Mouse (Mus musculus) hindbrain, embryonic 12.5 days (tissue): ENCODE data around the gene Zfp839. TPM values are rescaled to one million over a fixed set of nuclear protein-coding genes. Genes with fewer than 3 reads are reported as not detected.

Experiments
- ATAC-seq: fragments of 200-750 bp; cut with Nextera tagmentation; 2 replicates; pipeline ENCODE4 v1.8.0; 2017; ENCODE audit warnings: moderate TSS enrichment; ENCODE audit not compliant: low FRiP score
- H3K27ac ChIP-seq: fragments of 300-500 bp; sonication (generic); 2 replicates; pipeline ENCODE4 v1.5.1; 2016; ENCODE audit warnings: mild to moderate bottlenecking
- H3K27me3 ChIP-seq: fragments of 300-500 bp; sonication (generic); 2 replicates; pipeline ENCODE4 v1.6.1; 2016; ENCODE audit warnings: mild to moderate bottlenecking
- H3K36me3 ChIP-seq: fragments of 300-500 bp; sonication (generic); 2 replicates; pipeline ENCODE4 v1.6.1; 2016; ENCODE audit warnings: mild to moderate bottlenecking
- H3K4me1 ChIP-seq: fragments of 300-500 bp; sonication (generic); 2 replicates; pipeline ENCODE4 v1.6.1; 2016
- H3K4me2 ChIP-seq: fragments of 300-500 bp; sonication (generic); replicated peaks from 2 replicates; pipeline ENCODE4 v1.6.1; 2016; ENCODE audit warnings: mild to moderate bottlenecking
- H3K4me3 ChIP-seq: fragments of 300-500 bp; sonication (generic); 2 replicates; pipeline ENCODE4 v1.5.1; 2016; ENCODE audit warnings: mild to moderate bottlenecking
- H3K9ac ChIP-seq: fragments of 300-500 bp; sonication (generic); 2 replicates; pipeline ENCODE4 v1.6.1; 2016; ENCODE audit warnings: mild to moderate bottlenecking, moderate library complexity
- H3K9me3 ChIP-seq: fragments of 300-500 bp; sonication (generic); replicated peaks from 2 replicates; pipeline ENCODE4 v1.6.1; 2016; ENCODE audit warnings: mild to moderate bottlenecking
- WGBS: fragments of 180-500 bp; shearing (Covaris S2); methylation state at CpG from one replicate; pipeline ENCODE4 v1.1.7; 2016; 5-methylcytosine and 5-hydroxymethylcytosine counted together
- polyA plus RNA-seq: library from polyadenylated mRNA; unstranded; fragments of >200 nt; fragmentation: Nextera tagmentation; extraction: Ambion mirVana; gene quantifications from 2 replicates; pipeline ENCODE4 v1.2.1, GENCODE M21; 2016

Gene Zfp839
- polyA plus RNA-seq = 6.3 and 6.9 TPM in 2 replicates

DNA sequence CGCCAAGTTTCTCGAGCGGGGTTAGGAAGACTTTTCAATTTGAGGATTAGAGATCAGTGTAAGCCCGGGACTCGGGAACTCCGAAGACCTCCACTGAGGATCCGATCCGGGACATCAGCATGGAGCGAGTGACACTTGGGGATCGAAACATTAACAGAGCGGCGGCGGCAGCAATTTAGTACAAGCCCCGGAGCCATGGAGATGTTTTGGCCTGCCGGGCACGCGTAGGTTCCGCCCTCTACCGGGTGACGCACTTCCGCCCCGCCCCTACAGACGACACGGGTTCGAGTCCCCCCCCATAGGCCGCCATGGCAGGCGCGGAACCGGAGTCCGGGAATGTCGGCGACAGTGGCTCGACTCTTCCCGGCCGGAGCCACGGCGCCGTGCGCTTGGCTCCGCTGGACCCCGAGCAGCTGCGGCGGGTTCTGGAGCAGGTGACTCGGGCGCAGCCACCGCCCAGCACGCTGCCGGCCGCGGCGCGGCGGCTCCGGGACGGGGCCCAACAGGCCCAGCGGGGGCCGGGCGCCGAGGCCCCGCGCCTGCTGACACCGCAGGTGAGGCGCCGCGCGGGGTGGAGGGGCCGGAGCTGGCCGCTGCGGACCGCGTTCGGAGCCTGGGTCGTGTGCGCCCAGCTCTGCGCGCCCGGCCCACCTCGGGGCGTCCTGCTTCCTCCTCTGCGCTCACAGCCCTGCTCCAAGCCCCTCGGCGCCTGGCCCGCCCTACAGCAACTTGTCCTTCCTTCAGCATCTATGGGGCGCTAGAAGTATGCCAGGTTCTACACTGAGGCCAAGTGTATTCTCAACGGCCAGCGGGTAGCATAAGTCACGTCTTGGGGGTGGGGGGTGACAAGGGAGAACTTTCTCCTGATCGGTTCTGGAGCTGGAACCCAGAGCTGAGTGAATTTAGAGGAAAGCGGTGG is at the start of gene Zfp839:
Gene Zfp839, plus strand, starts transcription at position 244 of the 919 bp plus-strand sequence.
- under 1% methylated on average over 70 of the region's 89 CpGs for WGBS

DNA sequence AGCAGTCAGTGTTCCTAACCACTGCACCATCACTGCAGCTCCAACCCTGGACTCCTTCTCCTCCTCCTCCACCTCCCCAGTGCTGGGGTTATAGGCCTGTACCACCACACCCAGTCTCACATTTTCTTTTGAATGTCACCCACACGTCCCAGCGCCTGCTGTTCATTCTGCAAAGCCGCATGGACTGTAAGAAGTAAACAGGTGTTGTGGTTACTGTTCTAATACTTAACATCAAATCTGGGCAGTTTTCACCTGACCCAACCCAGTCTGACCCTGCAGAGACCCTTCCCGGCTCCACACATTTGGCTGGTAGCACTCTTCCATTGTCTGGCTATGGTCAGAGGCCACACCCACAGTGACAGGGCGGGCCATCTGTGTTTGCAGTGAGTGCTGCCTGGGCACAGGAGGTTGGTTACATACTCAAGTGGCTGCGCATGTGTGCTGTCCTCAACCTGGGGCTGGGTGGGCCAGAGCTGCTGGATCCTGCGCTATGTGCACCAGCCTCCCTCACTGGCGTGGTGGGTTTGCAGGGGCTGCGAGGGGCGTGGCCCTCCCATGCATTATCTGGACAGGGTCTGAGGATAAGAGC is 48.1 kb upstream of the Zfp839 start:
- Histone ChIP-seq H3K27ac (no peak overlapping the region), H3K9ac (0 out of 2 replicates have a peak overlapping the region, but pooled peaks have one; percentile 23), H3K4me2 (no peak overlapping the region), H3K4me1 (peaks cover 10% of the 10 kb centered on the region), H3K36me3 (peaks cover 35% of the 10 kb centered on the region), H3K4me3 (no peak overlapping the region), H3K9me3 (no peaks in the 10 kb centered on the region), H3K27me3 (no peaks in the 10 kb centered on the region)
- 85% methylated on average over 10 of the region's 10 CpGs for WGBS
- no peak for ATAC-seq

More for the DNA sequence above, at the start of gene Zfp839:
- Histone ChIP-seq H3K9me3 (no peaks in the 10 kb centered on the region), H3K4me1 (peaks cover 17% of the 10 kb centered on the region), H3K36me3 (peaks cover 4% of the 10 kb centered on the region), H3K9ac (peak within 1 kb of the TSS; percentile 93), H3K27me3 (peaks cover 20% of the 10 kb centered on the region), H3K4me3 (peak within 1 kb of the TSS; percentile 96), H3K4me2 (peak within 1 kb of the TSS; percentile 71), H3K27ac (peak within 1 kb of the TSS; percentile 70)
- peak; percentile 80 for ATAC-seq

DNA sequence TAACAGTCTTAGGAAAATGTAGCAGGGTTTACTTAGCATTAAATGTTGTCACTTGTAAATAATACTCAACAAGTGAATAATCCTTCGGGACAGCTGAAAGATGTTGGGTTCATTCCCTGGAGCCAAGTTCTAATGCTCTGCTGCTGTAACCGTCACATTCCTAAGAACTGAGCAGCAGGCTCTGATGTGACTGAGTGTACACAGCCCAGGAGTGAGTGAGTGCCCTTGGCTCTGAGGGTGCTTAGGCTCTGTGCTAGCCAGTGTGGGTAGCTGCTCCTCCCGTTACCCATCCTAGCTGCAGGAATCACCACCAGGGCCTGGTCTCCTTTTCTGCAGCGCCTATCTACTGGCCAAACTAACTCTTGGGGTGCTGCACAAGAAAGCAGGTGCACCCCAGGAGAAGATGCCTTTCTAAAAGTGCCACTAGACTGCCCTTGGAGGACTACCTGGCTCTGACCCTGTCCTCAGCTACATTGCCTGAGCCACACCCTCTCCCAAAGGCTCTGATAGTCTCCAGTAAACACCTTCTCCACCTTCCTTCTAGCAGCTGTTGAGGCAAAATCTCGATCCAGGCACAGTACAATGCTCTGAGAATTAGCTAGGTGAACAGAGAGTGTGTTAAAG is 47.3 kb upstream of the Zfp839 start:
- Histone ChIP-seq H3K4me1 (peaks cover 10% of the 10 kb centered on the region), H3K27ac (no peak overlapping the region), H3K9ac (no peak overlapping the region), H3K4me2 (no peak overlapping the region), H3K9me3 (no peaks in the 10 kb centered on the region), H3K27me3 (no peaks in the 10 kb centered on the region), H3K4me3 (no peak overlapping the region), H3K36me3 (peaks cover 41% of the 10 kb centered on the region)
- ATAC-seq = no peak
- 87% methylated on average over 5 of the region's 5 CpGs for WGBS

DNA sequence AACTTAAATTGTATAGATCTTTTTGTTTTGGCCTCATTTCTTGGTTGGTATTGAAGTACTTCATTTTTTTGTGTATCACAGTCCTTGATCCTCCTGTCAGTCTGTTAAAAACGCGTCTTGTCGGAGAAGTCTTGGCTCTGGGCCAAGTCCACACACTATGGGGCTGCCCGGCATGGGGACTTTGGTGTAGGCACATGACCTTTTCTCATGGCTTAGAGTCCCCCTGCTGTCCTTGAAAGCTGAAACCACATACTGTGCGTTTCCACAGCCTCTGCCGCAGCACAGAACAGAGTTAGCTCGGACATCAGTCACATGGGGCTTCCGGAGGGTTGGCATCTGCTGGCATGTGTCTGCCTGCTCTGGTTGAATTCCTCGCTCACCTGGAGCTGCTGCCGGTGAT is 45.8 kb upstream of the Zfp839 start:
- H3K4me2 ChIP-seq = no peak overlapping the region

DNA sequence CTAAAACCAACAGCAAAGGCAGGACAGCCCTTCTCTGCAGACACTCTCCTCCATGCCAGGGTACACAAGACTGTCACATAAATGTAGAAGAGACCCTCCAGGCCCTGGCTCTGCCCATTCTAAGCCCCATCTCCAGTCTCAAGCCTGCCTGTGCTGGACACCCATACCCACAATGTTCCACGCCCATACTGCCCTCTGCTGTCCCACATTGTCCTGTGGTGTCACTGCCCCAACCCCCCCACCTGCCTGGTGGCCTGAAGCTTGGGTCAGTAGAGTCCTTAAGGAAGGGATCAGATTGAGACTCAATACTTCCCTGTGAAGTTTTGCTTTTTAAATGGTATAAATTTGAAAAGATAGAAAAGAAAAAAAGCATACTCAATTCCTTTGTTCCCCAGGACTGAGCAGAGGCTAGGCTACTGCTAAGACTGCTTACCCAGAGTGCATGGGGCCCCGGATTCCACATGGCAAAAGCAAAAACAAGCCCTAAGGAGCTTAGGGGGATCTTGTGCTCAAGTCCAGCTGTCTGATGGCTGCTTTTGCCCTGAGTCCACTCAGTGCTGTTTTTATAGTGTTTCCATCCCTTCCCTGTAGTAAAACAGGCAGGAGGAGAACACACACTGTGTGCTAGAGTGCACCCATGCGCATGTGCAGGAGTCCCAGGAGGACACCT is 43.6 kb upstream of the Zfp839 start:
- Histone ChIP-seq H3K4me2 (no peak overlapping the region), H3K27ac (no peak overlapping the region), H3K4me1 (peaks cover 10% of the 10 kb centered on the region), H3K36me3 (peaks cover 43% of the 10 kb centered on the region), H3K4me3 (no peak overlapping the region), H3K9ac (no peak overlapping the region; the same call in 1 of the 2 replicates), H3K27me3 (no peaks in the 10 kb centered on the region), H3K9me3 (no peaks in the 10 kb centered on the region)
- 63% methylated on average over 3 of the region's 3 CpGs for WGBS
- ATAC-seq = no peak

More for the DNA sequence above, 45.8 kb upstream of the Zfp839 start:
- H3K9ac ChIP-seq = no peak overlapping the region
- H3K9me3 ChIP-seq = no peaks in the 10 kb centered on the region
- 25% methylated on average over 10 of the region's 10 CpGs for WGBS
- peak; percentile 56 for ATAC-seq
- no peak overlapping the region for H3K27ac ChIP-seq
- peaks cover 10% of the 10 kb centered on the region for H3K4me1 ChIP-seq
- H3K27me3 ChIP-seq = no peaks in the 10 kb centered on the region
- H3K4me3 ChIP-seq = no peak overlapping the region
- H3K36me3 ChIP-seq = peaks cover 38% of the 10 kb centered on the region

DNA sequence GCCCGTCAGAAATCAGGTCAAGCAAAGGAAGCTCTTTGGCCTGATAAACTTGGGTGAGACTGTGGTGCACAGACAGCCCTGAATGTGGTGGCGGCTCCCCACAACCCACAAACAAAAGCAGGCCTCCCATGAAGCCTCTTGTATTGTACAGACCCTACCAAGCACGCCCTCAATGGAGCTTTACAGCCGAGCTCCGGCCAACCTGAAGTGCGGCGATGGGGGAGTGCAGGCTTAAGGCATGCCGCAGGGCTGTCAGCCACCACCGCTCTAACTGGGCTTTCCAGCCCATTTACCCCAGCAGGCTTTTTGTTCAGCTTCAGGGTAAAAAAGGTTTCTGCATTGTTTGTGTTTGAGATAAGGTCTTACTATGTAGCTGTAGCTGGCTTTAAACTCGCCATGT is 41.6 kb upstream of the Zfp839 start:
- H3K27ac ChIP-seq = no peak overlapping the region
- WGBS = 32% methylated on average over 10 of the region's 10 CpGs
- ATAC-seq = no peak

DNA sequence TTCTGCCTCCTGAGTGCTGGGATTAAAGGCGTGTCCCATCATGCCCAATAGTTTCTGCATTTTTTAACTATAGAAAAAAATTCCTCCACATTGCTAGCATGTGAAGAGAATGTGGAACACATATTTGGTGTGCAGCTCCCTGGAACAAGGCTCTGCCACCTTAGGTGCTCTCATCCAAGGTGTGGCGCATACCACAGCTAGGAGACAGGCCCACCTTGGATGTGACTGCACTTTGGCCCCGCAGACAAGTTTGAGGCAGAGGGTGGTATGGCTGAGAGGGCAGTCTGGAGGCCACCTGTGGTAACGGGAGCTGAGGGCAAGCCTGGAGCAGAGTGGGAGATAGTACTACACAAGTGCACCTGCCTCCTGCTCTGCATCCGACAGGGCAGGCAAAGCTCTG is 41.2 kb upstream of the Zfp839 start:
- WGBS = 82% methylated on average over 5 of the region's 5 CpGs
- peaks cover 56% of the 10 kb centered on the region for H3K36me3 ChIP-seq
- no peaks in the 10 kb centered on the region for H3K9me3 ChIP-seq
- no peaks in the 10 kb centered on the region for H3K27me3 ChIP-seq
- H3K27ac ChIP-seq = no peak overlapping the region
- peaks cover 10% of the 10 kb centered on the region for H3K4me1 ChIP-seq
- H3K4me2 ChIP-seq = no peak overlapping the region
- ATAC-seq = no peak
- H3K9ac ChIP-seq = no peak overlapping the region
- H3K4me3 ChIP-seq = no peak overlapping the region

More for the DNA sequence above, 41.6 kb upstream of the Zfp839 start:
- Histone ChIP-seq H3K4me2 (no peak overlapping the region), H3K4me3 (no peak overlapping the region), H3K36me3 (peaks cover 54% of the 10 kb centered on the region), H3K4me1 (peaks cover 10% of the 10 kb centered on the region), H3K9me3 (no peaks in the 10 kb centered on the region), H3K27me3 (no peaks in the 10 kb centered on the region), H3K9ac (no peak overlapping the region)

DNA sequence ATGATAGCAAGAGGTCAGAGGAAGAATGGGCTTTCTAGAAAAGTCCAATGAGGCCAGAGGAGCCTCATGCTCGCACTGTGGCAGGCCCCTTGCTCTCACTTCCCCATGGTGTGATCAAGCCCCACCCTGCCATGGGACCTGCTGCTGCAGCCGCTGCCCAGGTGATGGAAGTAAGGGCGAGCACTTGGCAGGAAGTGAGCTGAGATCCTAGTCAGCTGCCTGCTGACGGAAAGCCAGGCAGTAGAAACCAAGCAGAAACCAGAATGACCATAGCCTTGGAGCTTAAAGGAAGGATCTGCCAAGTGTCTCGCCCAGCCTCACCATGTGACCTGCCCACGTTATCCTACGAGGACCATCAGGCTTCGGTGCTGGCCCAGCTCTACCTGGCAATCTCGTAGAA is 36.9 kb upstream of the Zfp839 start:
- Histone ChIP-seq H3K27ac (no peak overlapping the region), H3K9ac (no peak overlapping the region), H3K4me2 (no peak overlapping the region), H3K27me3 (no peaks in the 10 kb centered on the region), H3K9me3 (no peaks in the 10 kb centered on the region), H3K4me3 (no peak overlapping the region), H3K4me1 (no peaks in the 10 kb centered on the region; the same call in 1 of the 2 replicates), H3K36me3 (peaks cover 33% of the 10 kb centered on the region)
- WGBS = 94% methylated on average over 9 of the region's 9 CpGs
- no peak for ATAC-seq

DNA sequence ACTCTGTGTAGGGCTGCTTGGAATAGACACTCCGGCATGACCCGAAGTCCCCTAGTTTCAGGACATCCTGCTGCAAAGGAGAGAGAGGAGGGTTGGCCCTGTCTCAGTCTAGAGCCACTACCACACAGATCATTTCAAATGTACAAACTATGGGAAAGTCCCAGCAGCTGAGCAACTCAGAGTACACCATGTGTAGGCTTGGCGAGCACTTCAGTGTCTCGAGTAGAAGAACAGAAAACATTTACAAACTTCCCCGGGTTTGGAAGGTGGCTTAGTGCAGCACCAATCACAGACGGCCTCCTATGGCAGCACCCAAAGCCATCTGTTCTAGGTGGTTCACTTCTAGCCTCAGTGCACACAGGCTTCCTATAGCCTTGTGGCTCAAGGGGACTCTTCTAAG is 36.4 kb upstream of the Zfp839 start:
- no peak for ATAC-seq
- no peaks in the 10 kb centered on the region for H3K9me3 ChIP-seq
- H3K9ac ChIP-seq = no peak overlapping the region
- no peak overlapping the region for H3K27ac ChIP-seq
- 92% methylated on average over 6 of the region's 6 CpGs for WGBS
- H3K36me3 ChIP-seq = peaks cover 33% of the 10 kb centered on the region
- H3K4me1 ChIP-seq = no peaks in the 10 kb centered on the region; the same call in 1 of the 2 replicates
- H3K4me3 ChIP-seq = no peak overlapping the region
- H3K4me2 ChIP-seq = no peak overlapping the region
- H3K27me3 ChIP-seq = no peaks in the 10 kb centered on the region

DNA sequence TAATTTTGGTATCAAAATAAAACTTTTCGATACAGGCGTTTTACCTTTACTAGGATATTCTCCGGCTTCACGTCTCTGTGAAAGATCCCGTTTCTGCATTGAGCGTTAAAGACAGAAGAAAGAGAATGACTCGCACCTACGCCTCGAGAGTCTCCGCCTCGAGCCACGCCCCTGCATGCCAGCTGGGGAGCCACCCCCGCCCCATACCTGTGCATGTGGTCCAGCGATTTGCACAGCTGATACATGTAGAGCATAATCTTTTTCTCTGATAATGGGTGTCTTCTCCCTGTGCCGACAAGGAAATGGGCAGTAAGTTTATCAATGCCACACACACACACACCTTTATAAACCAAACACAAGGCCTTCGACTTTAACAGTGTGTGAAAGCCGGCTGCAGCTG is 35.1 kb upstream of the Zfp839 start:
- no peaks in the 10 kb centered on the region for H3K9me3 ChIP-seq
- H3K4me2 ChIP-seq = no peak overlapping the region
- WGBS = 79% methylated on average over 17 of the region's 17 CpGs
- H3K27me3 ChIP-seq = no peaks in the 10 kb centered on the region
- H3K9ac ChIP-seq = no peak overlapping the region
- no peak overlapping the region for H3K27ac ChIP-seq
- no peak overlapping the region for H3K4me3 ChIP-seq
- no peak for ATAC-seq
- no peaks in the 10 kb centered on the region for H3K4me1 ChIP-seq
- H3K36me3 ChIP-seq = peaks cover 25% of the 10 kb centered on the region

DNA sequence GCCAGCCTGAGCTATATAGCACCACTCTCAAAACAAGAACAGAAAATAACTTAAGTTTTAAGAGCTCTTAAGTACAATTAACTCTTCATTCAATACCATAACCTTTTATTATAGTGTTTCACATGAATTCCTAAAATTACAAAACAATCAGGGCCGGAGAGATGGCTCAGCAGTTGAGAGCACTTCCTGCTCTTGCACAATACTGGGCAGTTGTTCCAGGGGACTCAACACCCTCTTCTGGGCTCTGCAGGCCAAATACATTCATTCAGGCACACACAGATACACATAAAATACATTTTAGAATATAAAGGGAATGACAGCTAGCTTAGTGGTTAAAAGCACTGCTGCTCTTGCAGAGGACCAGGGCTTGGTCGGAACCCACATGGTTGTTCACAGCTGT is 33.2 kb upstream of the Zfp839 start:
- Histone ChIP-seq H3K9me3 (no peaks in the 10 kb centered on the region), H3K4me2 (no peak overlapping the region)

DNA sequence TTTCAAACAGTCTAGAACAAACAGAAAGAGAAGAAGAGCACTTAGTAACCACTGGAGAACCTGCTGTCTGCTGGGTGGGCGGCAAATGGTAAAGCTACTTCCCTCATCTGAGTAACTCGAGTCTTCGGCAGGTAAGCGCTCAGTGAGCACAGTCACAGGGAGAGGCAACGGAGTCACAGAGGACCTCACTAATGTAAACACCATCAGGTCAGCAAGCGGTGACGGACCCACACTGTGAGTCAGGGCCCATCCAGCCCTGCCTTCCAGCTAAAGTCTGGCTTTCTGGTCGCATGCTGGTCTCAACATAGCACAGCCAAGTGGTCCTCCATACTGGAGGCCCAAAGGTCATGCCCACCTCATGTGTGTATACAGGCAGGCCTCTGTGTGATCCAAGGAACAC is 30.7 kb upstream of the Zfp839 start:
- H3K4me1 ChIP-seq = no peaks in the 10 kb centered on the region

More for the DNA sequence above, 33.2 kb upstream of the Zfp839 start:
- Histone ChIP-seq H3K4me1 (no peaks in the 10 kb centered on the region), H3K4me3 (no peak overlapping the region), H3K9ac (no peak overlapping the region), H3K36me3 (peaks cover 15% of the 10 kb centered on the region), H3K27me3 (no peaks in the 10 kb centered on the region), H3K27ac (no peak overlapping the region)
- ATAC-seq = no peak
- WGBS = 94% methylated on average over 2 of the region's 2 CpGs

More for the DNA sequence above, 30.7 kb upstream of the Zfp839 start:
- Histone ChIP-seq H3K9me3 (no peaks in the 10 kb centered on the region), H3K27me3 (no peaks in the 10 kb centered on the region), H3K36me3 (no peaks in the 10 kb centered on the region), H3K4me2 (no peak overlapping the region), H3K9ac (no peak overlapping the region), H3K27ac (no peak overlapping the region), H3K4me3 (no peak overlapping the region)
- WGBS = 78% methylated on average over 8 of the region's 8 CpGs
- ATAC-seq = no peak
